Mouse (Mus musculus) forelimb bud, embryonic 11.5 days (tissue): ENCODE data around the gene Pmepa1.

Experiments used
- DNase-seq: peaks from one replicate; pipeline ENCODE4 v3.0.0-alpha.2; 2012; ENCODE audit warnings: low read depth, low spot score

The Pmepa1 gene

GRCm38 (mm10) chr2:173276859-173277258 lies 526 bp upstream of the Pmepa1 start:
- peak; percentile 43 for DNase-seq

GRCm38 (mm10) chr2:173275343-173276201 lies 761 bp downstream of the Pmepa1 start:
- peak; percentile 34 for DNase-seq

- peak; percentile 40 for DNase-seq
Observed at GRCm38 (mm10) chr2:173274428-173275342, 1.6 kb downstream of the Pmepa1 start.

DNA sequence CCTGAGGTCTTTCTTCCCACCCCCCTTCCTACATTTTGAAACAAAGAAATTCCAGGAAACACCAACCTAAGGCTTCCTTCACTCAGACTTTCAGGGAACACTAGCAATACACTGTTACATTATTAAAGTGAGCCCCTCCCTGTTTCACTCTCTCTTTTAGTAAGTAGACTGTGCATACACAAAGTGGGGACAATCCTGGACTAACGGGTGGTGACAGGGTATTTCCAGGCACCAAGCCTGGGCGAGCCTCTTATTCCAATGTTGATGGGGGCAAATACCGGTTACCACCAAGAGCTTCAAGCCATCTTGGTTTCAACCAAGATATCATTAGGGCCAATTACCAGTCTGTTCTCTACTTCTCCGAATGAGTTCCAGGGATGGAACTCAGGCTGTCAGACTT lies 2.4 kb downstream of the Pmepa1 start:
- DNase-seq: no peak

DNA sequence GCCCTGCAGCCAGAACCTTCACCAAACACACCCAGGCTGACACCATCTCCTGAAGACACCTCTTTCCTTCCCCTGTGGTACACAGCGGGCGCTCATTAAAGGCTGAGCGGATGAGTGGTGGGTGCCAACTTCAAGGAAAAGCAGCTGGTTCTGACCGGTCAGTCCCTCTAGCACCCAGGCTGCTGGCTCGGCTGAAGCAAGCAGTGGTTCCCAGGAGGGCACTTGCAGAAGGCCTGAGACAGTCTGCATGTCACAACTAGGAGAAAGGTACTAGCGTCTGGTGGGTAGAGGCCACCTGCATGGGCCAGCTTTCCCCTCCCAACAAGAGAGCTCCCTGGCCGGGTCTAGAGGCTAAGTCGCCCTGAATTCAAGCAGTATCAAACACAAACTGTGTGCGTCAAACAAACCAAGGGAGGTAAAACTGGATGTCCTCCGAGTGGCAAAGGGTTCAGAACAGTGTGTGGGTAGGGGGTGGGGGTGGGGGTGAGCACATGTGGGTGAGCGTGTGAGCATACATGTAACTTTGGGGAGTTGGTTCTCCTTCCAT lies 3.9 kb downstream of the Pmepa1 start:
- DNase-seq: no peak

- no peak for DNase-seq
Observed at GRCm38 (mm10) chr2:173271541-173271940, 4.8 kb downstream of the Pmepa1 start.

DNA sequence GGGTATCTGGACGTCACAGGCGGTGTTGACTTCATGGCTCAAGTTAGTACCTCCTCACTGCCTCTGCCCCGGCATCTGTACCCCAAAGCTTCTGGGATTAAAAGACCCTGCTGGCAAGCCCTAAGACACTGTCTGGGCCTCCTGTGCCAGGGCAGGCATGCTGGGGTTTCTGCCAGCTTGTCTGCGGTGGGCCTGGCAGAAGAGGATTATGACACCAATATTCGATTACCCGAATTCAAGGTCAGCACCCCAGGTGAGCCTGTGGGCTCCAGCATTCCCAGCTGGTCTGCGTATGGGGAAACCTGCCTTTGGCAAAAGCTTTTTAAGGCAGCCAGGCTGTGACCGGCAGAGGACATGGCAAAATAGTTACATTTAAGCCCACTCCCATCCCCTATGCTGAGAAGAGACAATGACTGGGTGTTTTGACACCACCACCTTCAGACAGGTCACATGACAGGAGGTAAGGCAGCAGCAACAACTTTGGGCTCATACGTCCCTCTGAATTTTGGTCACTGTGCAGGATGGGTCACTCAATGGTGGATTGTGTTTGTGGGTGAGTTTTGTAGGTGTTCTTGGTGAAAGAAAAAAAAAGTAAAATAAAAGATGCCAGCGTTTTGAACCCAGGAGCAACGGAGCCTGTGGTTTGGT lies 5.6 kb downstream of the Pmepa1 start:
- no peak for DNase-seq

DNA sequence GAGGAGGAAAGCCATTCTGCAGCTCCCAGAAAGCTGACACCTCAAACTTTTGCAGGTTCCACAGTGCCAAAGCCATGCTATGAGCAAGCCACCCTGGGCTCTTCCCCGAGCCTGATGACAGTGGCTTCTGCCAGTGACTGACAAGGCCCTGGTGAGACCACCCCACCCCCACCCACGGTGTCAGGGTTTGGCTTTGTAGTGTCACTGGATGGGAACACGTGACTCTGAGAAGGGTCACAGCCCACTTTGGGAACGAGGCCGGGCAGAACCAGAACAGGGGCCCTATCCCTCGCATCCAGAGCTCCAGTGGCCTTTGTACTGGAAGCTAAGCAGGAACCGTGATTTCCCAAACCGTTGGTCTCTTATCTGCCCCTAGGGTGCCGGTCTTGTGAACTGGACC lies 6.1 kb downstream of the Pmepa1 start:
- DNase-seq: no peak

DNA sequence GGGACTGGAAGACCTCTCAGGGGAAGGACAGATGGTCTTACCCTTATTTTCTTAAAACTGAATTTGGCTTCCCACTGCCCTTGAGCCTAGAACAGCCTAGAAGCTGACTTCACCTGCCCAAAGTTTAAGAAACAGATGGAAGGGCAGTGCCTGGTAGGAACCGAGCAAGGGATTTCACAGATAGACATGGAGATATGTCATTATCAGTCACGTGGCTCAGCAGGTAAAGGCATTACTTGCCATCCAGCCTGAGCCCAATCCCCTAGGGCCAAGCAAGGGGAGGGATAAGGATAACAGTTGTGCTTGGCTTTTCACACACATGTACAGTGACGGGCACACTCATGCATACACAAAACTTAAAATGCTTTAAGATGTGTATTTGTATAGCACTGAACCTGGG lies 8.8 kb downstream of the Pmepa1 start:
- DNase-seq: no peak

- no peak for DNase-seq
Observed at GRCm38 (mm10) chr2:173266349-173267112, 9.8 kb downstream of the Pmepa1 start.

- DNase-seq: no peak
Observed at GRCm38 (mm10) chr2:173265468-173266265, 10.7 kb downstream of the Pmepa1 start.

DNA sequence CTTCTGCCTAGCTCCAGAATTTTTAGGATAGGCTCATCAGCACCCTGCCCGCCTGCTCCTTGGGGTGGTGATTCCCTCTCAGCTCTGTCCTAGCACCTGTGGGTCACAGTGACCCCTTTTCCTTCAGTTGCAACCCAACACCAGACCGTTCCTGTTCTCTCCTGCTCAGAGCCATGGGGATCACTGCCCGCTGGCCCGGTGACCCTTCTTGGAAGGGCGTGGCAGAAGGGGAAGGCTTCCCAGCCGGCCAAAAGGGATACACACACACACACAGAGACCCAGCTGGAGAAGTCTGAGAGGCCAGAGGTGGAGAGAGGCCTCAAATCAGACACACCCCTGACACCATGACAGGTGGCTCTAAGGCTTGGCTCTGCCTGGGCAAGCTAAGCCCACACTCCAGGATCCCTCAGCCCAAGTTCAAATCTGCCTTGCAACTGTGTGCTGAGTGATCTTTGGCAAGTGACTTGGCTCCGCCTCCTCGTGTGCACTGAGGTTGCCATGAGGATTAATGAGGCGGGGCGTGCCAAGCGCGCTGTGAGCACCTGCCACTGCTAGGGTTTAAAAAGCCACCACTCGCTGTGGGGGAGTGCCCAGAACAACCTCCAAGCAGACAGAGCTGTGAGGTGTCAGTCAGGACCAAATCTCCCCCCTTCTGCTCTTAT lies 11.7 kb downstream of the Pmepa1 start:
- no peak for DNase-seq

GRCm38 (mm10) chr2:173263636-173264330 lies 12.6 kb downstream of the Pmepa1 start:
- DNase-seq: no peak

- DNase-seq: no peak
Observed at GRCm38 (mm10) chr2:173261497-173261896, 14.8 kb downstream of the Pmepa1 start.

DNA sequence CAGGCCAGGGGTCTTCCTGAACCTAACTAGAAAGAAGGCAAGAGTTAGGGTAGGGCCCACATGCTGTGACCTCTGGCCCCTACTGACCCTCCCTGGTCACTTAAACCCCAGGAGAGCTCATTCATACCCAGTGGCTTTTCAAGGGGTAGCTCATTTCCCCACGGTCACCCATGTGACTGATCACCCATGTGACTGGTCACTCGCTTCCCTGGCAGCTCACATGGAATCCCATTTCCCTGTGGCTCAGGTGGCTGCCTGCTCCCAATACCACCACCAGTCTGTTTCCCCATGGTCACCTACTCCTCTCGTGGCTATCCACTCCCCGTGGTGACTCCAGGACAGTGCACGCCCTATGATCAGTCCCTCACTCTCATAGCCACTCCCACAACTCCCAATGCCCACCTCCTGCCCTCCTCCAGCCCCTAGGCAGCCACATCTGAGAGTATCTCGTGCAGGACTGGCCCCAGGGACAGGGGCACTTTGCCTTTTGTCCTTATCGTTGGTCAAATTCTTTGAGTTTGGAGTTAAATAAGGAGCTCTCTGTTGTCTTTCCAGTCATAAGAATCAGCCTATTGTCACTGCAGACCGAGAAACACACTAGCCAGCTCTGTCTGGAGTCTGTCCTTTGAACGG lies 17.8 kb downstream of the Pmepa1 start:
- no peak for DNase-seq

GRCm38 (mm10) chr2:173257610-173258009 lies 18.7 kb downstream of the Pmepa1 start:
- no peak for DNase-seq

GRCm38 (mm10) chr2:173256552-173256949 lies 19.8 kb downstream of the Pmepa1 start:
- DNase-seq: no peak

GRCm38 (mm10) chr2:173255810-173256551 lies 20.4 kb downstream of the Pmepa1 start:
- no peak for DNase-seq
